Mouse (Mus musculus) T-helper 17 cell (primary cell): Measurements from ENCODE around the gene Cops9.

ENCODE experiments used
- in situ Hi-C, 2 experiments: fragments of 300-600 bp; cut with MboI, MseI; formaldehyde crosslinking; loops; 1 replicate in 1 of 2; 2 replicates in 1 of 2; pipeline ENCODE4 v1.15.1; 2025; ENCODE audit warnings: high pct_unique_total_duplicates in 2 of 2

The Cops9 gene

DNA sequence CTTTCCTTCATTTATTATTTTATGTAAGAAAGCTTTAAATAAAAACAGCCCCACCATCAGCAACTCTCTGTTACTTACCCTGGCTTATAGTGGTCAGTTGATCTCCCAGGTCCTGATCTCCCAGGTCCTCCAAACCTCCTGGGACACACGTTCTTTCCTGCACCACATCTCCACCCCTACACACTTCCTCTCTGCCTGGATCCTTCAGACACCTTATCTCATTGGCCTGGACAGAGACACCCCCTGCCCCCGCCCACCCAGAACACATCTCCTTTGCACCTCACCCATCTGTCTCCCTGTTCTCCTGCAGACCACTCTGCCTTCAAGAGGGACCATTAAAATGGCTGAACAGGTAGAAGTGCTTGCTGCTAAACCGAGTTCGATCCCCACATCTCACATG, 5.2 kb upstream of the Cops9 start:
- in situ Hi-C loops: loop anchor here in 1 of 2 experiments (10.0 to 25.0 kb wide), 3 partner anchors 572 to 1235 kb away; partner anchors contain the start of genes Farp2 and Hes6

DNA sequence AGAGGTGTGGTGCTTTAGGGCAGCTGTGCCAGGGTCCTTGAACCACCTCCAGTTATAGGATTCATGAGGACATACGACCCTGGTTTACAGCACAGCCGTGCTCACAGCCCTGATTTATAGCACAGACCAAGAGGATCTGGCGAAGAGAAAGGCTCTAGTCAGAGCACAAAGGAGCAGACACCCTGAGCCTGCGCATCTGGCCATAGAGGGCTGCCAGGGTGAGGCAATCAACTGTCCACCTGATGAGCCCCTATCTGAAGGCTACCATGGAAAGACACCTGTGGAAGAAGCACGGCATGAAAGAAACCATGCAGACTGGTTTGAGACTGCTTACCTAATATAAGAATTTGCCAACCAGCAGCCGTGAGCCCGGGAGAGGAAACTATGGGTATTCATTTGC, 4.8 kb upstream of the Cops9 start:
- in situ Hi-C loops: loop anchor here in 1 of 2 experiments (10.0 to 25.0 kb wide), 3 partner anchors 572 to 1234 kb away; partner anchors contain the start of genes Farp2 and Hes6

DNA sequence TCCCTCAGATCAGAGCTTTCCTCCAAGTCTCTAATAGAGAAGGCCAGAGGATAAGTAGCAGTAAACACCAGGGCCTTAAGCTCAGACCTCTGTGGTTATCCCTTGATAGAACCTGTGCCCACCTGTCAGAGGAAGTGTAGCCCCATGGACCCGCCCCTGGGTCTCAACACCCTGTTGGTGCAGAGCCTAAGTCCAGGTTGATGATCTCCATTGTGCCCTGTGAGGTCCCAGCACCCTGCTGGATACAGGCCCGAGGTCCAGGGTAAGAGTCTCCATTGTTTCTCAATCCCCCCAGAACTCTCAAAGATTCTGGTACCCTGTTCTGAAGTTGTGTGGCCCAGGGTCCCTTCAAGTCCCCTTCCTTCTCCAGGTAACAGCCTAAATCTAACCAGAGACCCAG, 4.3 kb upstream of the Cops9 start:
- in situ Hi-C loops: loop anchor here in 1 of 2 experiments (10.0 to 25.0 kb wide), 3 partner anchors 571 to 1234 kb away; partner anchors contain the start of genes Farp2 and Hes6

- in situ Hi-C loops: loop anchor here in 1 of 2 experiments (5.0 to 25.0 kb wide), 4 partner anchors 187 to 1233 kb away; partner anchors contain the start of genes Farp2, Gpc1 and Hes6
Observed at GRCm38 (mm10) chr1:92644916-92645315, 3.1 kb upstream of the Cops9 start.

DNA sequence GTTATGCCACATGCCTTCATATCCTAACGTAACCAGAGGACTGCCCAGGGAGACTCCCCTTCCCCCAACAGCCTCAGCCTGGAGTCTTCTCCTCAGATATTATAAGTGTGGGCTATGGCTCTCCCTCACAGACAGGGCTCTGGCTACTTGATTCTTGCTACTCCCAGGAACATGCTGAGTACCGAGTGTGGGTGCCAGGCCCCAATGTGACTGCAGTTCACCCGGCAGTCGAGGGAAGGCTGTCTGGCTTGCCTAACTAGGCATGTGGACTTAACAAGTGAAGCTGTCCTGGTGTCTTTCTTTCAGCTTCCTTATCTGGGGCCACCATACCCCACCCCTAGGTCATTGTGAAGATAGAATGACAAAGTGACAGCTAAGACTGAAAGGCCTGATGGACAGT, 1.9 kb upstream of the Cops9 start:
- in situ Hi-C loops: loop anchor here in 1 of 2 experiments (5.0 to 25.0 kb wide), 4 partner anchors 189 to 1231 kb away; partner anchors contain the start of genes Farp2, Gpc1 and Hes6

- in situ Hi-C loops: loop anchor here in 1 of 2 experiments (5.0 to 25.0 kb wide), 4 partner anchors 192 to 1228 kb away; partner anchors contain the start of genes Farp2, Gpc1 and Hes6
Observed at GRCm38 (mm10) chr1:92640393-92640792, 1.4 kb downstream of the Cops9 start.

- in situ Hi-C loops: loop anchor here in 1 of 2 experiments (5.0 to 25.0 kb wide), 3 partner anchors 874 to 1226 kb away; partner anchors contain the start of genes Farp2 and Hes6
Observed at GRCm38 (mm10) chr1:92638736-92639135, 3.0 kb downstream of the Cops9 start.

GRCm38 (mm10) chr1:92638181-92638580, 3.6 kb downstream of the Cops9 start:
- in situ Hi-C loops: loop anchor here in 1 of 2 experiments (5.0 to 25.0 kb wide), 3 partner anchors 874 to 1226 kb away; partner anchors contain the start of genes Farp2 and Hes6

DNA sequence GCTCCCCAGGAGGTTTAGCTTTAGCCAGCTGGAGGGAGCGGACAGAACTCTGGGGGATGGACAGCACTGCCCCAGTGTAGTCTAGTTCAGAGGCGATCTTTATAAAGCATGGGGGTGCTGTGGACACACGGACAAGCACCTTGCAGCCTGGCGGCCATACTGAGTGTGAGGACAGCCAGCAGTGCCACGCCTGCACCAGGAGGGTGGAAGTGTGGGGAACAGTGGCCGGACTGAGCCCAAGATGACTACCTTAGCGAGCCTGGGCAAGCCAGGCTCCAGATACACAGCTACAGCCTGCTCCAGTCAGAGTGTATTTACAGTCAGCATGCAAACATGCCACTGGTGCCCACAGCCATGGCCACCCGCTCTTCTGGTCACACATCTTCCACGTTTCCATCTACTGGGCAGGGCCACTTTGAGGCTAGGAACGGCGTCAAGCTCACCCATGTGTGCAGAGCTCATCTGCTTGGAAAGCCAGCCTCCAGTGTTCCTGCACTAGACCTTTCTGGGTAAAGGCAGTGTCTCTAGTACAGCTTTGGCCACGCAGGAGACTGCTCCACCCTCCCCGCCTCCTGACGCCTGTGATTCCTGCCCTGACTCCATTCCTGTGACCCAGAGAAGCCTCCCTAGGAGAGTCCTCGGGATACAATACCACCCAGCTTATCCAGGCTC, 4.1 kb downstream of the Cops9 start:
- in situ Hi-C loops: loop anchor here in 1 of 2 experiments (5.0 to 25.0 kb wide), 3 partner anchors 875 to 1225 kb away; partner anchors contain the start of genes Farp2 and Hes6

GRCm38 (mm10) chr1:92636676-92637075, 5.1 kb downstream of the Cops9 start:
- in situ Hi-C loops: loop anchor here in 1 of 2 experiments (5.0 to 25.0 kb wide), 3 partner anchors 876 to 1224 kb away; partner anchors contain the start of genes Farp2 and Hes6

DNA sequence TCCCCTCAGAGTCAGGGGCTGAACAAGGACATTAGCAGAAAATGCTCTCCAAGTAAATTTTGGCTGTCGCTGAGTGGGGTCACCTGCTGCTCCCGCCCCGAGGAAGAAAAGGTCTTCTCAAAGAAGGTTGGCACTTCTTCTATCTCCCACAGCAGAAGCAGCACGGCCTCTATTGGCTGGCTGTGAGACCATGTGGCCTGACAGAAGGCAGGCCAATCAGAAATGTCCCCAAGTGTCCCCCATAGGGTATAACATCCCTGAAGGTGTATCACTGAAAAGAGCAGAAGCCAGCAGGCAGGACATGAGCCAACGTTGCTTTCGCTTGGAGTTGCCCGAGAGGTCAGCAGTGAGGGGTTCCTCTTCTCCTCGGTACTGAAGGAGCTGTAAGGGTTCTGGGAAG, 5.8 kb downstream of the Cops9 start:
- in situ Hi-C loops: loop anchor here in 1 of 2 experiments (5.0 to 25.0 kb wide), 3 partner anchors 876 to 1224 kb away; partner anchors contain the start of genes Farp2 and Hes6

GRCm38 (mm10) chr1:92634976-92635599, 6.7 kb downstream of the Cops9 start:
- in situ Hi-C loops: loop anchor here in 1 of 2 experiments (5.0 to 25.0 kb wide), 3 partner anchors 877 to 1223 kb away; partner anchors contain the start of genes Farp2 and Hes6

DNA sequence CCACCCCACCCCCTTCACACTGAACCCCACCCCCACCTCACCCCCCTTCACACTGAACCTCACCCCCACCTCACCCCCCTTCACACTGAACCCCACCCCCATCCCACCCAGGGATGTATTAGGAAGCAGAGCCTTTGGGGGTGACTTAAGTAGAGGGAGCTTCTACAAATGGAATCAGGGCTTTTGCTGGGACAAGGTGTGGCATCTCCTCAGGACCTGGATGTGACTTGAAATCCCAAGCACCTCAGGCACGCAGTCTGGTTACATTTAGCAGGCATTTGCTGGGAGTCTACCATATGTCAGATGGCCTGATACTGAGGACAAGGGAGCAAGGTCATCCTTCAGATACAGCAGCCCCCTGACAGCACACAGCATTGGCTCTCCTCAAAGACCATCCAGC, 7.2 kb downstream of the Cops9 start:
- in situ Hi-C loops: loop anchor here in 1 of 2 experiments (25.0 kb wide), 2 partner anchors 878 to 1222 kb away; partner anchors contain the start of genes Farp2 and Hes6

GRCm38 (mm10) chr1:92633726-92634125, 8.1 kb downstream of the Cops9 start:
- in situ Hi-C loops: loop anchor here in 1 of 2 experiments (25.0 kb wide), 2 partner anchors 879 to 1221 kb away; partner anchors contain the start of genes Farp2 and Hes6

DNA sequence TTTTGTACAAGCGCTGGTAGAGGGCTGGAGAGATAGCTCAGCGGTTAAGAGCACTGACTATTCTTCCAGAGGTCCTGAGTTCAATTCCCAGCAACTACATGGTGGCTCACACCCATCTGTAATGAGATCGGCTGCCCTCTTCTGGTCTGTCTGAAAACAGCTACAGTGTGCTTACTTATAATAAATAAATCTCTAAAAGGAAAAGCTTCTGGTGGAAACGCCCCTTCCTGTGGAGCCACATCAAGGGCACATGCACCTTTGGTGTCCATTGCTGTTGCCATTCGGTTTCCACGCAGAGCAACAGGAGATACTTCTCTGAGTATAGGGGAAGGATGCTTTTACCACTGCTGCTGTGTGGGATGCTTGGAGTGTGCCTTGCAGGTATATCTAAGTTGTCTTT, 8.8 kb downstream of the Cops9 start:
- in situ Hi-C loops: loop anchor here in 1 of 2 experiments (25.0 kb wide), 2 partner anchors 879 to 1221 kb away; partner anchors contain the start of genes Farp2 and Hes6

- in situ Hi-C loops: loop anchor here in 1 of 2 experiments (25.0 kb wide), 2 partner anchors 880 to 1220 kb away; partner anchors contain the start of genes Farp2 and Hes6
Observed at GRCm38 (mm10) chr1:92632196-92632595, 9.6 kb downstream of the Cops9 start.

GRCm38 (mm10) chr1:92628227-92628626, 13.6 kb downstream of the Cops9 start:
- in situ Hi-C loops: loop anchor here in 1 of 2 experiments (25.0 kb wide), 2 partner anchors 884 to 1216 kb away; partner anchors contain the start of genes Farp2 and Hes6

DNA sequence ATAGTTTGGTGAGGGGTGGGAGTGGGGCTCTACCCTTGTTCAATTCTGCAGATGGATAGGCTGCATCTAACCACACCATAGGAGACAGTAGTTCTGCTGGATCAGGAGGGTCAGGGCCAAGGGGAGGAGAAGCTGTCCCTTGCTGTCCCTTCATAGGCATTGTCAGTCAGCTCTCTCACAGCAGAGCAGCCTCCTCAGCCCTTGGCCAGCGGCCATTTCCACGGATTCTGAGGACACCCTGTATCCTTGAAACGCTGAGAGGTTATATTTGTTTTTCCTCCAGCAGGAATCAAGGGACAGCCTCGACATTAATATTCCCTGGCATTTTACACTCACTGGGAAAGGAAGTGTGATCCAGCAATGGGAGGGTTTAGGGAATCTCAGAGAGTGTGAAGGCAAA, 23.4 kb downstream of the Cops9 start:
- in situ Hi-C loops: no loop called here

DNA sequence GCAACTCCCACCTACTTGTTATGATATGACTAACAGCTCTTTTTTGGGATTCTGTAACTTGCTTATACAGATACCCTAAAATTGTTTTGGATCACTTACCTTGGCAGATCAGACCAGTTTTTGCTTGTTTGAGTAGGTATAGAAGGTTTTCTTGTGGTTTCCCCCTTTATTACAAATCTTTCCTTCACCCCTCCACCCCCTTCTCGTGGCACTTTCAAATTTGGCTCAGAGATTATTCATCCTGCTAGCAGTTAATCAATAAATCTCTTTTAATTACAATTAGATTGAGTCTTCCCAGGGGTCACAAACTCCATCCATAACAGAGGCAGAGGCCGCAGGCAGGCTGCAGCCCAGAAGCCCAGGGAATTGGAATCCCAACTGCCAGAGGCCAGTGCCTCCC, 24.3 kb downstream of the Cops9 start, which contains the start of gene Olfr12:
Gene Olfr12 (plus strand): TSS at position 301 of the 400 bp plus-strand sequence.
- in situ Hi-C loops: no loop called here

GRCm38 (mm10) chr1:92616046-92616445, 25.7 kb downstream of the Cops9 start:
- in situ Hi-C loops: no loop called here

GRCm38 (mm10) chr1:92614516-92614915, 27.3 kb downstream of the Cops9 start:
- in situ Hi-C loops: loop anchor here in 1 of 2 experiments (5.0 kb wide), 1 partner anchor 702 kb away; no protein-coding TSS in a partner anchor
